Mouse (Mus musculus) G1E (cell line): ENCODE results near the gene Fkbp8.

Source experiments
- CTCF ChIP-seq: IDR thresholded peaks from 2 replicates; pipeline ENCODE4 v1.5.1; 2012; ENCODE audit warnings: low read depth, low read length, inconsistent platforms, mixed read lengths
- GATA1 ChIP-seq: IDR thresholded peaks from 2 replicates; pipeline ENCODE4 v1.6.1; 2012; ENCODE audit warnings: borderline replicate concordance, low read length, inconsistent platforms, mixed read lengths
- GATA2 ChIP-seq: IDR thresholded peaks from 2 replicates; pipeline ENCODE4 v1.6.1; 2012; ENCODE audit warnings: low read depth, low read length, inconsistent platforms, borderline replicate concordance
- POLR2AphosphoS5 ChIP-seq: IDR thresholded peaks from 2 replicates; pipeline ENCODE4 v1.6.1; 2012; ENCODE audit warnings: low read depth, low read length, inconsistent platforms; ENCODE audit not compliant: insufficient replicate concordance
- TAL1 ChIP-seq: conservative IDR thresholded peaks from 2 replicates; pipeline ENCODE4 v1.6.1; 2012; ENCODE audit warnings: low read depth, low read length, inconsistent platforms, mixed read lengths

GRCm38 (mm10) chr8:70564696-70565235, 37.2 kb downstream of the Fkbp8 start:
- TF ChIP-seq CTCF = no peak
- TF ChIP-seq GATA1 = no peak
- TF ChIP-seq POLR2AphosphoS5 = no peak
- TF ChIP-seq GATA2 = no peak
- TF ChIP-seq TAL1 = no peak
